Mouse (Mus musculus) neural tube, embryonic 12.5 days (tissue): ENCODE data around the gene Proser1. TPM values are rescaled to one million over a fixed set of nuclear protein-coding genes. Genes with fewer than 3 reads are reported as not detected.

ENCODE experiments used
- ATAC-seq: fragments of 200-750 bp; cut with Nextera tagmentation; 2 replicates; pipeline ENCODE4 v1.8.0; 2017; ENCODE audit warnings: low read depth, mild to moderate bottlenecking, moderate TSS enrichment, moderate library complexity; ENCODE audit not compliant: low FRiP score
- H3K27ac ChIP-seq: fragments of 300-500 bp; sonication (generic); 2 replicates; pipeline ENCODE4 v1.5.1; 2016
- H3K27me3 ChIP-seq: fragments of 300-500 bp; sonication (generic); replicated peaks from 2 replicates; pipeline ENCODE4 v1.6.1; 2016; ENCODE audit warnings: mild to moderate bottlenecking
- H3K36me3 ChIP-seq: fragments of 300-500 bp; sonication (generic); 2 replicates; pipeline ENCODE4 v1.6.1; 2016; ENCODE audit warnings: mild to moderate bottlenecking
- H3K4me1 ChIP-seq: fragments of 300-500 bp; sonication (generic); 2 replicates; pipeline ENCODE4 v1.6.1; 2016
- H3K4me2 ChIP-seq: fragments of 300-500 bp; sonication (generic); replicated peaks from 2 replicates; pipeline ENCODE4 v1.6.1; 2016; ENCODE audit warnings: mild to moderate bottlenecking
- H3K4me3 ChIP-seq: fragments of 300-500 bp; sonication (generic); 2 replicates; pipeline ENCODE4 v1.5.1; 2016
- H3K9ac ChIP-seq: fragments of 300-500 bp; sonication (generic); 2 replicates; pipeline ENCODE4 v1.6.1; 2016; ENCODE audit warnings: mild to moderate bottlenecking
- H3K9me3 ChIP-seq: fragments of 300-500 bp; sonication (generic); 2 replicates; pipeline ENCODE4 v1.6.1; 2016; ENCODE audit warnings: mild to moderate bottlenecking
- WGBS: fragments of 180-500 bp; shearing (Covaris S2); methylation state at CpG from one replicate; pipeline ENCODE4 v1.1.7; 2016; 5-methylcytosine and 5-hydroxymethylcytosine counted together
- polyA plus RNA-seq: library from polyadenylated mRNA; unstranded; fragments of >200 nt; fragmentation: Nextera tagmentation; extraction: Ambion mirVana; gene quantifications from 2 replicates; pipeline ENCODE4 v1.2.1, GENCODE M21; 2016

Gene Proser1
- 30.2 and 33.8 TPM in 2 replicates for polyA plus RNA-seq

DNA sequence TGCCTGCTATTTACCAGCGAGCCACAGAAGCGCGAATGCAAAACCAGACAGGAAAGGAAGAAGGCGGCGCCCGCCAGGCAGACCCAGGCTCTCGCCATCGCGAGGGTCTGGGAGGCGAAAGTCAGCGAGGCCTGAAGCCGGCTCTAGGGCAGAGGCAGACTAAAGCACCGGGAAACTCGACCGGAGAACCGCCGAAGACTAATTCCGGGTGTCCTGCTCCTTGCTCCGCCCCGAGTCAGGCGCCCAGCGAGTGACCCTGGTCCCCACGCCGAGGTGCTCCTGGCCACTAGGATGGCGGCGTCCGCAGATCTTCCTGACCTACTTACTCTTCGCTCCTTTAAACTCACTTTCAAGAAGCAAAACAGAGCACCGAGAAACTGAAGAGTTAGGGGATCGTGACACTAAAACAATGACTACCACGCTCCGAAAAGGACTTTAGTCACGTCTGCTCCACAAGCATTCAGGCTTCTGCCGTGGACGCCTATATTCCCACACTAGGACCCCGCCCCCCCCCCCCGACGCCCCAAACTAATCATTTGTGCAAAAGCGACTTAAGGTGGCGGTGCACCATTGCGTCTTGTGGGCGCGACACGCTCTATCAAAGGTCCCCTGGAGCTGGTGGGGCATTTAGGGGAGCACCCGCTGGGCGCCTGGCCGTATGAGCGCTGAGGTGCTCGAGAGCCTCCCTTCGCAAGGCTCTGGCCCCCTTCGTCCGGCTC, at the start of gene Proser1, which contains the start of gene Nhlrc3:
Gene Proser1 (plus strand): TSS at position 621 of the 719 bp plus-strand sequence.
Gene Nhlrc3 (minus strand): TSS at position 287 of the 719 bp plus-strand sequence.
- Histone ChIP-seq H3K36me3 (peaks cover 10% of the 10 kb centered on the region), H3K4me2 (peak within 1 kb of the TSS; percentile 84), H3K27me3 (no peaks in the 10 kb centered on the region), H3K4me1 (peaks cover 32% of the 10 kb centered on the region), H3K9me3 (no peaks in the 10 kb centered on the region), H3K4me3 (peak within 1 kb of the TSS; percentile 85), H3K9ac (peak within 1 kb of the TSS; percentile 82), H3K27ac (peak within 1 kb of the TSS; percentile 80)
- under 1% methylated on average over 52 of the region's 52 CpGs for WGBS
- ATAC-seq: peak; percentile 98

DNA sequence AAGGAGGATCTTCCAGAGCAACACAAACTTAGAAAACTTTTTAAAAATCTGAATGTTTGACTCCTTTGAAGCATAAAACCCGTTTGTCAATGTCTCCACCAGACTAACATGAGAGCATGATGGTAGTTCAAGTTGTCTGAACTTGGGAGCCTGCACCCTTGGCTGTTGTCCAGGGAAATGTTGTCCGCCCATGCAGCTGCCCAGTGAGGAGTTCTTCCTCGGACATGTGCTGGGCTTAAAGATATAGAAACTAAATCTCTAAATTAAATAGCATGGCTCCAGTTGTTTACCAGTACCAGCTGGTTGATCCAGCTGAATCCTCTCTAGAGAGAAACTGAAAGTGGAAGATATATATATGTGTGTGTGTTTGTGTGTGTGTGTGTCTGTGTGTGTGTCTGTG, 49.5 kb upstream of the Proser1 start:
- Histone ChIP-seq H3K4me1 (0 out of 2 replicates have a peak, but pooled peaks cover 5% of the 10 kb centered on the region), H3K27me3 (no peaks in the 10 kb centered on the region), H3K9me3 (no peaks in the 10 kb centered on the region), H3K36me3 (no peaks in the 10 kb centered on the region), H3K27ac (no peak overlapping the region), H3K4me2 (no peak overlapping the region), H3K9ac (no peak overlapping the region), H3K4me3 (no peak overlapping the region)
- 76% methylated on average over 3 of the region's 3 CpGs for WGBS
- ATAC-seq: no peak

DNA sequence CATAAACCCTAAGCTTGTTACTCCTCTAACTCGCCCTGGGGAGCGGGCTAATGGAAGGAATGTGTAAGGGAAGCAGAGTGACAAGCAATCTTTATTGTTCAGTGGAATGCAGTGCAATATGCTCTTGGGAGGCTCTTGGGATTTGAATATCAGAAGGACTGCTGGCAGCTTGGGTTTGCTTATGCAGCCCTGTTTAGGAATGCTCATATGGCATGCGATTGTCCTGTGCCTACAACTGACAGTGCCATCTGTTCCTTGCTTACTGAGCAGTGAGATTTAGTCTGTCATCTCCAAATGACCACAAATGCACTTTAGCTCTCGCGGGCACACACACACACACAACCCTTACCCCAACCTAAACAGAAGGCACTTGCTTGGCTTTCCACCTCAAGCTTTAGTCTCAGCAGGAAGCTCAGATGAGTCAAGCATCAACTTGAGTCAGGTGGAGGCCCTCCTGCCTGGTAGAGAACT, 47.4 kb upstream of the Proser1 start:
- Histone ChIP-seq H3K9me3 (no peaks in the 10 kb centered on the region), H3K4me1 (0 out of 2 replicates have a peak, but pooled peaks cover 5% of the 10 kb centered on the region), H3K36me3 (no peaks in the 10 kb centered on the region), H3K27ac (no peak overlapping the region), H3K4me3 (no peak overlapping the region), H3K9ac (no peak overlapping the region), H3K27me3 (no peaks in the 10 kb centered on the region), H3K4me2 (no peak overlapping the region)
- no peak for ATAC-seq
- 44% methylated on average over 5 of the region's 5 CpGs for WGBS

DNA sequence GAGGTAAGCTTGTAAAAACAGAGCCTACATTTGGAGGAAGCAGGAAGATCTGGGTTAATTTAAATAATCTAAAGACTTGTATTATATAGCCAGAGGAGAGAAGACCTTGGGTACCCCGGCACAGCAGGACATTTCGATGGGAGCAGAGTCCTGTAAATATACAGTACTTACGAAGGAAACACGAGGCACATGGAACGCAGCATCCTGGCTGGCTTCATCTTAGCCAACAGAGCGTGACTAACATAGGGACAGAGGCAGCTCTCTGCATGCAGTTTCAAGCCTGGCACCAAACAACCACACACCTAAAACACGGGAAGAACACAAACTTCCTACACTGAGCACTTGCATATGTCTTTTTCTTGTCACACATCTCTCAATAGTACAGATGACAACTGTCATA, 45.8 kb upstream of the Proser1 start:
- Histone ChIP-seq H3K4me3 (no peak overlapping the region), H3K9me3 (no peaks in the 10 kb centered on the region), H3K9ac (no peak overlapping the region), H3K4me2 (no peak overlapping the region), H3K27ac (no peak overlapping the region), H3K36me3 (no peaks in the 10 kb centered on the region), H3K27me3 (no peaks in the 10 kb centered on the region), H3K4me1 (0 out of 2 replicates have a peak, but pooled peaks cover 5% of the 10 kb centered on the region)
- ATAC-seq: no peak
- whole genome bisulfite sequencing: 73% methylated on average over 7 of the region's 7 CpGs

DNA sequence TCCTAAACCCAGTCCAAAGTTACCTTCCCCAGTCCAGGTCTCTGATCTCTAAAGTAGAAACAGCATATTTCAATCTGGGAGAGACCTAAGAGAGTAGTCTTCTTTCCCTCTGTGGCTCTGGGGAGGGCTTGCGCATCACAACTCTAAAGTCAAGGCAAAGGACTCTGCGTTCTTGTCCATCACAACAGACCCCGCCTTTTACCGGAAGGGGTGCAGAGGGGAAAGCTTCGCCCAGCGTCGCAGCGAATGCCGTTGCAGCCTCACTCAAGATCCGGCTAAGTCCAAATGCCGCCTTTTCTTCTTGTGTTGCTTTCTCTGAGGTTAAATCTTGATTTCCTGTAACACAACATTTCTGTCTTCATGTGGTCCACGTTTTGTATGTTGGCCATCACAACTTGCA, 41.8 kb upstream of the Proser1 start:
- H3K27ac ChIP-seq: no peak overlapping the region
- no peaks in the 10 kb centered on the region for H3K36me3 ChIP-seq
- H3K9ac ChIP-seq: no peak overlapping the region
- H3K4me1 ChIP-seq: no peaks in the 10 kb centered on the region
- H3K4me2 ChIP-seq: no peak overlapping the region
- 92% methylated on average over 12 of the region's 12 CpGs for WGBS
- H3K4me3 ChIP-seq: no peak overlapping the region
- no peaks in the 10 kb centered on the region for H3K27me3 ChIP-seq
- H3K9me3 ChIP-seq: no peaks in the 10 kb centered on the region
- ATAC-seq: no peak

DNA sequence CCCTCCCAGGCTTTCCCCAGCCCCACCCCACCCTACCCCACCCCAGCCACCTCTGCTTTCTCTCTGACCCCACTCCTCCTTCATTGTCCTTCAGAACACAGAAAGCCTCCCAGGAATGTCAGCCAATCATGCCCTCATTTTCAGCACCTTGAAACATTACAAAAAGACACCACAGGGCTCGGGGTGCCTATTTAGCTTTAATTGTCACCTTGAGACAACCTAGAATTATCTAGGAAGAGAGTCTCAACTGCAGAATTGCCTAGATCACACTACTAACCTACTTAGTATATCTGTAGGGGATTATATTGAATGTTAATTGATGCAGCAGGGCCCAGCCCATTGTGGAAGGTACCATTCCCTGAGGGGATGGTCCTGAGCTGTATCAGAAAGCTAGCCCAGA, 40.8 kb upstream of the Proser1 start:
- no peak overlapping the region for H3K9ac ChIP-seq
- no peak overlapping the region for H3K4me3 ChIP-seq
- no peak overlapping the region for H3K4me2 ChIP-seq
- no peaks in the 10 kb centered on the region for H3K9me3 ChIP-seq
- ATAC-seq: no peak
- no peaks in the 10 kb centered on the region for H3K27me3 ChIP-seq
- WGBS: 45% methylated on average over 1 of the region's 1 CpGs
- no peak overlapping the region for H3K27ac ChIP-seq
- H3K4me1 ChIP-seq: no peaks in the 10 kb centered on the region
- H3K36me3 ChIP-seq: no peaks in the 10 kb centered on the region

DNA sequence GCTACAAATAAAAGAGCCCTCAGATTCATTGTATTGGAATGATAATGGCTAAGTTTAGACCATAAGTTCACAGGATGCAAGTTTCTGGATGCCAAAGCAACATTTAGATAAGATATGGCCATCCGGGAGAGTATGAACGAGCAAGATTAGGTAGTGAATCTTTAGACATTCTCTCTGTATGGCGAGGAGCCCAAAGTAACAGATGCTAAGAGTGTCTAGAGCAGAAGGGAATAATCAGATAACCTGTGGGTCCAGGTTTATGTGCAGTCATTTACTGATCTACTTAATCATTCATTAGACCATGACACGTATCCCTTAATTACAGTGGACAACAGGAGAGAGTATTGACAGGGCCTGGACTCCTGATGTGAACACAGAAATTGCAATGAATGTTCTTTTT, 39.9 kb upstream of the Proser1 start:
- WGBS: 88% methylated on average over 4 of the region's 4 CpGs
- ATAC-seq: no peak

DNA sequence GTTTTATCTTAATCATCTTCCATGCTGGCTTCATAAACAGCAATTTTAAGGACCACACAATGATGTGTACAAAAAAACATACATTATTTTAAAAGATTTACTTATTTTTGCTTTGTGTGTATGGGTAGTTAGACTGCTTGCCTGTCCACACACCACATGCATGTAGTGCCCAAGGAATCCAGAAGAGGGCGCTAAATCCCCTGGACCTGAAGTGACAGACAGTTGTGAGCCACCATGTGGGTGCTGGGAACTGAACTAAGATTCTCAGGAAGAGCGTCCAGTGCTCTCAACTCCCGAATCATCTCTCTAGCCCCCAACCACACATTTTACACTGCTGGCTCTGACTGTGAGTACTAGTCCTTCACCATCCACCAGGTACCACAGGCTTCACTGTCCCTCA, 28.9 kb upstream of the Proser1 start:
- Histone ChIP-seq H3K9ac (no peak overlapping the region), H3K4me3 (no peak overlapping the region), H3K9me3 (no peaks in the 10 kb centered on the region), H3K27me3 (no peaks in the 10 kb centered on the region), H3K4me1 (no peaks in the 10 kb centered on the region), H3K36me3 (no peaks in the 10 kb centered on the region), H3K4me2 (no peak overlapping the region), H3K27ac (no peak overlapping the region)
- WGBS: 78% methylated on average over 3 of the region's 3 CpGs
- no peak for ATAC-seq

More for the DNA sequence above, 39.9 kb upstream of the Proser1 start:
- Histone ChIP-seq H3K4me3 (no peak overlapping the region), H3K4me1 (no peaks in the 10 kb centered on the region), H3K27me3 (no peaks in the 10 kb centered on the region), H3K9me3 (no peaks in the 10 kb centered on the region), H3K4me2 (no peak overlapping the region), H3K27ac (no peak overlapping the region), H3K9ac (no peak overlapping the region), H3K36me3 (no peaks in the 10 kb centered on the region)

DNA sequence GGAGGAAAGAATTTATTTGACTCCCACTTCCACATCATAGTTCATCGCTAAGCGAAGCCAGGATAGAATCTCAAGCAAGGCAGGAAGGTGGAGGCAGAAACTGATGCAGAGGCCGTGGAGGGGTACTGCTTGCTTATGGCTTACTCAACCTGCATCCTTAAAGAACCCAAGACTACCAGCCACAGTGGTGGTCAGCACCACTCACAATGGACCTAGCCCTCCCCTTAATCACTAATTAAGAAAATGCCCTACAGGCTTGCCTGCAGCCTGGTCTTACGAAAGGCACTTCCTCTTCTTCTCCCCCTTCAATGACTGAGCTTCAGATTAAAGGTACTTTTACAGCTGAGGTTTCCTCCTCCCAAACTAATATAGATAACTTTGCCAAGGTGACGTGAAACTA, 26.9 kb upstream of the Proser1 start:
- Histone ChIP-seq H3K36me3 (no peaks in the 10 kb centered on the region), H3K27me3 (no peaks in the 10 kb centered on the region), H3K9me3 (no peaks in the 10 kb centered on the region), H3K27ac (no peak overlapping the region), H3K4me3 (no peak overlapping the region), H3K4me1 (no peaks in the 10 kb centered on the region), H3K9ac (no peak overlapping the region), H3K4me2 (no peak overlapping the region)
- ATAC-seq: no peak
- 80% methylated on average over 5 of the region's 5 CpGs for WGBS

DNA sequence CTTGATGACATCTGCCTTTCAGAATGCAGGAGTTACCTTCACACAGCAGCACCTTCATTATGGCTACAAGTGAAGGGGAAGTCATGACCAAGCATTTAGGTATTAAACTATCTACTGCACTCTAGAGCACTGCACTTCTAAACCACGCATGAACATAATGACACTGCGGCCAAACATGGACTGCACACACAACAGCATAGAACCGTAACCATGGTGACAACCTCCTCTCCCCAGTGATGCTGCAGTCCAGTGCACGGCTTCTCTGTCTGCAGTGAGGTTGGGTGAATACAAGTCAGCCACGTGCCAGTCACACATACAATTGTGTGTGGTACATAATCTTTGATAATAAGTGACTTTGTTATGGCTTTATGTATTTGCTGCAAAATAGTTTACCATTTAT, 17.9 kb upstream of the Proser1 start:
- Histone ChIP-seq H3K27me3 (no peaks in the 10 kb centered on the region), H3K4me2 (no peak overlapping the region), H3K36me3 (peaks cover 5% of the 10 kb centered on the region; the same call in 1 of the 2 replicates), H3K27ac (no peak overlapping the region), H3K4me3 (no peak overlapping the region), H3K4me1 (no peaks in the 10 kb centered on the region), H3K9me3 (no peaks in the 10 kb centered on the region), H3K9ac (no peak overlapping the region)
- peak; percentile 70; the same call in 1 of the 2 replicates for ATAC-seq
- 61% methylated on average over 5 of the region's 5 CpGs for WGBS

DNA sequence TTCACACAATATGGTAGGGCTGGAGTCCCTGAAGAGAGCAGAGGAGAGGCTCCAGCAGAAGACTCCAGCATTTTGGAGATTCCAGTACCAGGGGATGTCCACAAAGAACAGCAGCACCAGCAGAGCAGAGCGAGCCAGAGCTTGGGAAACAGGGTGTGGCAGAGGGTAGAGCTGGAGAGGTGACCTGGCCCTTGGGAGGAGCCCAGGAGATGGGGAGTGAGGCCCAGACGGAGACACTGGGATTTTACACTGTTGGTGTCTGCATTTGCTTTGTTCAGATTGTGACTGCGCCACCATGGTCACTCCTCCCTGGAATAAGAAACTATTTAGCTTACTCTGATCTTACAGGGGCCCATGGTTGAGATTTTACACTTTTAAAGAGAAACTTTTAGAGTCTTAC, 16.7 kb upstream of the Proser1 start:
- Histone ChIP-seq H3K4me3 (no peak overlapping the region), H3K27ac (no peak overlapping the region), H3K4me1 (no peaks in the 10 kb centered on the region), H3K36me3 (peaks cover 16% of the 10 kb centered on the region; the same call in 1 of the 2 replicates), H3K4me2 (no peak overlapping the region), H3K27me3 (no peaks in the 10 kb centered on the region), H3K9me3 (no peaks in the 10 kb centered on the region), H3K9ac (no peak overlapping the region)
- WGBS: 83% methylated on average over 3 of the region's 3 CpGs
- no peak for ATAC-seq

DNA sequence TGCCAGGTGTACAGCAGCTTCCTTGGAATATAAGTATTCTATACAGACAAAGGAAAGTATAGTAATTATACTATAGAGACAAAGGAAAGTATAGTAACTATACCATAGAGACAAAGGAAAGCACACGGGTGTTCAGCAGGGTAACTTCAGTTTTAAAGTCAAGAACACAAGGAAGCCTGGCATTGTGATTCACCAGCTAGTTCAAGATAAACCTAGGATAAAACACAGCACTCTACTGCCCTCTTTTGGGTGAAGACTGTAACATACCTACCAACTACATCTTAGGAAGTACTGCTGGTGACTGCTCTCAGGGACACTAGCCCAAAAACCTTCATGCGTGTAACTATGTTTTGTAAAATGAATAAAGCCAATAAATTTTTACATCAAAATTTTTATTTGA, 15.3 kb upstream of the Proser1 start:
- WGBS: 32% methylated on average over 2 of the region's 2 CpGs

DNA sequence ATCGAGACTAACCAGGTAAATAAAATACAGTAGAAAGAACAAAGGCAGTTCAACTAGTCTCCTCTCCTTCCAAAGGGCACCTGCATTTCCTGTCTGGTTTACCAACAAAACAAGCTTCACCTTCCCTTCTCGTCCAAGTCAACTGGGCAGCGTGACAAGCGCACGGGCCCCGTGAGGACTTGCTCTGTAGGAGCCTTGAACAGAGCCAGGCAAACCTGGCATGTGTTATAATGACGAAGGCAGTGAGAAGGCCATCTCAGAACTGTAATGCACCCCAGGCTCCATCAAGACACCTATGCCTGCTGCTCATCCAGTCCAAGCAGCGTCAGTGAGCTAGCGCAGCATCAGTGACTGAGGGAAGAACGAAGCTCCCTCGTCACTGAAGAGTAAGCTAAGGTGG, 12.8 kb upstream of the Proser1 start:
- no peak for ATAC-seq
- 92% methylated on average over 11 of the region's 11 CpGs for WGBS
- Histone ChIP-seq H3K9me3 (no peaks in the 10 kb centered on the region), H3K9ac (no peak overlapping the region), H3K4me1 (no peaks in the 10 kb centered on the region), H3K4me2 (no peak overlapping the region), H3K27me3 (no peaks in the 10 kb centered on the region), H3K27ac (no peak overlapping the region), H3K4me3 (no peak overlapping the region), H3K36me3 (peaks cover 53% of the 10 kb centered on the region)

More for the DNA sequence above, 15.3 kb upstream of the Proser1 start:
- no peaks in the 10 kb centered on the region for H3K9me3 ChIP-seq
- no peak overlapping the region for H3K27ac ChIP-seq
- H3K4me3 ChIP-seq: no peak overlapping the region
- H3K4me1 ChIP-seq: no peaks in the 10 kb centered on the region
- H3K36me3 ChIP-seq: peaks cover 30% of the 10 kb centered on the region; the same call in 1 of the 2 replicates
- H3K4me2 ChIP-seq: no peak overlapping the region
- H3K9ac ChIP-seq: no peak overlapping the region
- ATAC-seq: peak; percentile 63
- H3K27me3 ChIP-seq: no peaks in the 10 kb centered on the region
